Mouse (Mus musculus) forebrain, embryonic 11.5 days (tissue): ENCODE measurements around the gene Lrp11. TPM values are rescaled to one million over a fixed set of nuclear protein-coding genes. Genes with fewer than 3 reads are reported as not detected.

Source experiments
- ATAC-seq: fragments of 200-750 bp; cut with Nextera tagmentation; replicated peaks from 2 replicates; pipeline ENCODE4 v1.8.0; 2017; ENCODE audit warnings: moderate TSS enrichment; ENCODE audit not compliant: low FRiP score
- DNase-seq: peaks from one replicate; pipeline ENCODE4 v3.0.0-alpha.2; 2017; ENCODE audit warnings: low spot score
- H3K27ac ChIP-seq: fragments of 300-500 bp; sonication (generic); 2 replicates; pipeline ENCODE4 v1.5.1; 2014; ENCODE audit warnings: low read depth, low read length
- H3K27me3 ChIP-seq: fragments of 300-500 bp; sonication (generic); 2 replicates; pipeline ENCODE4 v1.6.1; 2014; ENCODE audit warnings: mild to moderate bottlenecking, low read length, mixed read lengths; ENCODE audit not compliant: control insufficient read depth, insufficient read depth
- H3K36me3 ChIP-seq: fragments of 300-500 bp; sonication (generic); 2 replicates; pipeline ENCODE4 v1.6.1; 2014; ENCODE audit warnings: mild to moderate bottlenecking, low read length, moderate library complexity, mixed read lengths; ENCODE audit not compliant: control insufficient read depth, insufficient read depth
- H3K4me1 ChIP-seq: fragments of 300-500 bp; sonication (generic); replicated peaks from 2 replicates; pipeline ENCODE4 v1.6.1; 2014; ENCODE audit warnings: low read length, mixed read lengths; ENCODE audit not compliant: control insufficient read depth, insufficient read depth
- H3K4me2 ChIP-seq: fragments of 300-500 bp; sonication (generic); 2 replicates; pipeline ENCODE4 v1.6.1; 2014; ENCODE audit warnings: low read depth, mild to moderate bottlenecking, low read length, moderate library complexity, mixed read lengths; ENCODE audit not compliant: severe bottlenecking
- H3K4me3 ChIP-seq: fragments of 300-500 bp; sonication (generic); 2 replicates; pipeline ENCODE4 v1.5.1; 2014; ENCODE audit warnings: low read depth, low read length
- H3K9ac ChIP-seq: fragments of 300-500 bp; sonication (generic); 2 replicates; pipeline ENCODE4 v1.6.1; 2014; ENCODE audit warnings: low read length
- H3K9me3 ChIP-seq: fragments of 300-500 bp; sonication (generic); 2 replicates; pipeline ENCODE4 v1.6.1; 2016; ENCODE audit warnings: low read length, mixed read lengths; ENCODE audit not compliant: control insufficient read depth
- WGBS: fragments of 180-500 bp; shearing (Covaris S2); extraction: QIAGEN DNeasy Blood & Tissue Kit; methylation state at CpG from one replicate; pipeline ENCODE4 v1.1.7; 2014; 5-methylcytosine and 5-hydroxymethylcytosine counted together
- polyA plus RNA-seq: library from polyadenylated mRNA; unstranded; fragments of >200 nt; fragmentation: Nextera tagmentation; extraction: Ambion mirVana; gene quantifications from 2 replicates; pipeline ENCODE4 v1.2.1, GENCODE M21; 2014

Lrp11 gene
- polyA plus RNA-seq, 1 experiment from 2014 or later: 14.7 TPM

DNA sequence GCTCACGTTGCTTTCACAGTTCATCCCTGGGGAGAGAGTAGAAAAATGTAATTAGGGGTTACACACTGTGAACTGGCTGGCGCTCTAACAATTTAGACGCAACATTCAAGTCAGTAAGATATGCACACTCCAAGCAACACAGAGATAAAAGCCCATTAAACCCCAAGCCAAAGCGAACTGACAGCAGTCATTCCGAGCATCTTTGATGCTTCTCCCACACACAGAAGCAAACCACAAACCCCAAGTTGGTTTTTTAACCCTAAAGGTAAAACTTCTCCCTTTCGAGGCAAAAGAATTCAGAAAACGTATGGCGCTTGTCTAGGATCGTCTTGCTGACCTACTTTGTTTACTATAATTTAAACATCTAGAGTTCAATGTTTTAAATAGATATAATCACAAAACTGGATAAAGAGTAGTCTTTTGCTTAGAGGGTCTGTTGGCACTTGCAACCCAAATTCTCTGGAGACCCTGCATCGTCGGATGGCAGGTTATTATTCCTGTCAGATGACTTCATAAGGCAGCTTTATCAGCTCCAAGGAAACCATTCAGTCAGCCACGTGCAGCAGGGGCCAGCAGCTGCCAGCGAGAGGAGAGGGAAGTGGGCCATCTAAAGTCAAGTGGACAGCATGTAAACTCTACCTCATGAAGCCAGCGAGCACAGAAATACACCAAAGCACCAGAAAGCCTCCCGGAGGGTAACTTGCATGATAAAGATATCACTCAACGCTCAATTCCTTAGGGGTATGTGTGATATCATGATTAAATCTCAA, 41.5 kb downstream of the Lrp11 start:
- H3K4me1 ChIP-seq: no peaks in the 10 kb centered on the region
- WGBS: 88% methylated on average over 16 of the region's 16 CpGs
- no peak overlapping the region for H3K4me2 ChIP-seq
- H3K9me3 ChIP-seq: no peaks in the 10 kb centered on the region
- H3K4me3 ChIP-seq: no peak overlapping the region
- no peak for ATAC-seq
- no peaks in the 10 kb centered on the region; the same call in 1 of the 2 replicates for H3K36me3 ChIP-seq
- no peak for DNase-seq
- no peak overlapping the region for H3K27ac ChIP-seq
- no peak overlapping the region for H3K9ac ChIP-seq
- H3K27me3 ChIP-seq: no peaks in the 10 kb centered on the region

DNA sequence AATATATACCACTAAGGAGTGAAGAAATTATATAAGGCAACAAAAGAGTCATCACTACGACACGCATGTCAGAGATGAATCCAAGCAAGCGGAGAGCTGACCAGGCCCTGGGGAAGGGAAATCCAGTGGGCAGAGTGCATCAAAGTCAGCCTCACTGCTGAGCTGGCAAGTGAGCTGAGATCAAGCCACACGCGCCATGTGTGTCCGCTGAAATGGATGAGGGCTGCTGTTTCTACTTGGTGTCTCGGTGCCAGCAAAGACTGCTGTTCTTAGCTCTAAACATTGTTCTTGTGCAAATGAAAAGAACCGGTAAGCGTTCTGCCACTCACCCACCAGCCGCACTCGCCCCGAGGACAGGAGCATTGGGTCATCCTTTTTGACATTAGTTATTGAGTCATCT, 50.8 kb downstream of the Lrp11 start:
- no peak overlapping the region for H3K4me2 ChIP-seq
- H3K36me3 ChIP-seq: peaks cover 4% of the 10 kb centered on the region; the same call in 1 of the 2 replicates
- no peak for ATAC-seq
- H3K27ac ChIP-seq: no peak overlapping the region
- 96% methylated on average over 12 of the region's 12 CpGs for WGBS
- DNase-seq: no peak
- no peak overlapping the region for H3K4me3 ChIP-seq
- no peaks in the 10 kb centered on the region for H3K27me3 ChIP-seq
- no peak overlapping the region for H3K9ac ChIP-seq
- no peaks in the 10 kb centered on the region for H3K4me1 ChIP-seq
- no peaks in the 10 kb centered on the region for H3K9me3 ChIP-seq

DNA sequence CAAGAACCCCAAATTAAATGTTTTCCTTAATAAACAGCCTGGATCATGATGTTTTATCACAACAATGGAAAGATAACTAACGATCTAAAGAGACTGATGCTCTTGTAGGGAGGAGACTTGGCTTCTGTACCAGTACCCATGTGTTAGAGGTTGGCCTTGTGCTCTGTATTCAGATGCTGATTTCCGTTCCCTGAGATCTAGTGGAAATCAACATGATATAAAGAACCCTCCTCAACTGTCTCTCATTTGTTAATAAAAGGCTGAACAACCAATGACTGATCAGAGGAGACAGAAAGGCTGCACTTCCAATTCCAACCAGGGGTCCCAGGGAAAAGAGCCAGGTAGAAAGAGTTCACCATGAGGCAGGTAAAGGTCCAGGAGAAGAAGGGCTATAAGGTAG, 56.3 kb downstream of the Lrp11 start:
- H3K9ac ChIP-seq: no peak overlapping the region
- H3K27me3 ChIP-seq: no peaks in the 10 kb centered on the region
- DNase-seq (no peak), ATAC-seq (no peak)
- no peak overlapping the region for H3K4me3 ChIP-seq
- H3K27ac ChIP-seq: no peak overlapping the region
- H3K36me3 ChIP-seq: no peaks in the 10 kb centered on the region; the same call in 1 of the 2 replicates
- 93% methylated on average over 2 of the region's 2 CpGs for WGBS
- no peaks in the 10 kb centered on the region for H3K9me3 ChIP-seq
- H3K4me1 ChIP-seq: no peaks in the 10 kb centered on the region
- no peak overlapping the region for H3K4me2 ChIP-seq

DNA sequence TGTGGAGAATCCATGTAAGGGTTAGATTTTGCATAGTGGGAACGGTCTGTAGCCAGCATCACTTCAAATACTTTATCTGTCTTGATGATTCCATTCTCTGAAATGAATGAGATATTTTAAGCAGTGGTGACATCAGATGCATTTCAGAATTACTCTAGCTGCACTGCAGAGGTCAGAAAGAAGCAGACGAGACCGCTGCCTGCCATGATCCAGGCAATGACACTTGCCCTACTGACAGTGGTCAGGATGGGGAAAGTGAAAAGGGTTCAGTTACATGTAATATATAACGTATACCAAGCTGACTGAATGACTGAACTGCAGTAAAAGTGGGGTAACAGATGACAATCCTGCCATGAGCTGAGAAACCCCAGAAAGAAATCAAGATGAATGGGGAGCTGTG, 59.5 kb downstream of the Lrp11 start:
- H3K27me3 ChIP-seq: no peaks in the 10 kb centered on the region
- H3K4me2 ChIP-seq: no peak overlapping the region
- ATAC-seq (no peak), DNase-seq (no peak)
- no peaks in the 10 kb centered on the region for H3K4me1 ChIP-seq
- no peak overlapping the region for H3K27ac ChIP-seq
- 91% methylated on average over 4 of the region's 4 CpGs for WGBS
- no peak overlapping the region for H3K9ac ChIP-seq
- H3K4me3 ChIP-seq: no peak overlapping the region
- no peaks in the 10 kb centered on the region; the same call in 1 of the 2 replicates for H3K36me3 ChIP-seq
- H3K9me3 ChIP-seq: no peaks in the 10 kb centered on the region

DNA sequence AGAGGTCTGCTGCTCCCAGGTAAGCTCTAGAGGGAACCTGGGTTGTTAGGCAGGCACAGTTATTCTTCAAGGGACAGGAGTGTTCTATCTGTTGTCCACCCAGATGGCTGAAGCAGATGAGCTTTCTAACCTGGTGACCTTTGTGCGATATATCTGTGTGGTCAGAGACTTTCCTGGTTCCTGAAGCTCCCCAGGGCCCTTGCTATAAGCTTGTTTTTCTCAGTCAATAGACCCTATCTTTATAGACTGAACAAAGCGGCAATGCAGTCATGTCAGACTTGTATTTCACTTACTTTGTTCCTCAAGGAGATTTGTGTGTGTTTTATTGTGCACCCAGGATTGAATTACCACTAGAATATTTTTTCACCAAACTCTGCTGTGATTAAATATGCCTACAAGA, 61.5 kb downstream of the Lrp11 start:
- 92% methylated on average over 2 of the region's 2 CpGs for WGBS
- Histone ChIP-seq H3K27me3 (no peaks in the 10 kb centered on the region), H3K36me3 (no peaks in the 10 kb centered on the region; the same call in 1 of the 2 replicates), H3K4me3 (no peak overlapping the region), H3K27ac (no peak overlapping the region), H3K4me1 (no peaks in the 10 kb centered on the region), H3K9me3 (no peaks in the 10 kb centered on the region), H3K4me2 (no peak overlapping the region), H3K9ac (no peak overlapping the region)
- no peak for ATAC-seq
- no peak for DNase-seq

DNA sequence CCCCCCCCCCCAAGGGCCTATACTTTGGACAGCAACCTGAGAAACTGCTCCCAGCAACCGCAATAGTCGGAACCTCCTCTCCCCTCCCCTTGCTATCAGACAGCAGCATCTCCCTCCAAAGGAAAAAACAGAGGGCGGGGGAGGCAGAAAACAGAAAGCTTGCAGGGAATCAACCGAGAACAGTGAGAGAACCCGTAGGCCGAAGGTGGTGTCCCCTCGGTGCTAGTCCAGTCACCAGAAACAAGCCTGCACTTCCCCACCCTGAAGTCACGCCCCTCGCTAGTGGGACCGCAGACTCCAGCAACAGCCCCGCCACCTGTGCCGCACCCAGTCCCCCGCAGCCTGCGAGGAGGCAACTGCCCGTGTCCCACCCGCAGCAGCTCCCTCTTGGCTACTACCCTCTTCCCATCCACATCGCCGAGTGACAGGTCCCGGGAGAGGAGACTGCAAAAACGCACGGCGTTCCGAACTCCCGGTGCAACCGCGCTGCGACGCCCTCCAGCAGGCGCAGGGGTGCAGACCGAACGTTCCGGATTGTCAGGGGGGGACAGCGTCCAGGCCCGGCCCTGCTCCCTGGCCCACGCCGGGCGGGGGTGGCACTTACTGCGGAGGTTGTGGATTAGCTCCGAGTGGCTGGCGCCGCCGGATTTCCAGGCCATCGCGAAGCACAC, 73.0 kb downstream of the Lrp11 start:
- Histone ChIP-seq H3K4me3 (peak overlapping the region; percentile 87), H3K9ac (peak overlapping the region; percentile 91), H3K27ac (peak overlapping the region; percentile 87), H3K4me1 (no peaks in the 10 kb centered on the region), H3K36me3 (no peaks in the 10 kb centered on the region), H3K4me2 (peak overlapping the region; percentile 57), H3K9me3 (no peaks in the 10 kb centered on the region), H3K27me3 (no peaks in the 10 kb centered on the region)
- ATAC-seq (peak; percentile 80), DNase-seq (no peak)
- under 1% methylated on average over 44 of the region's 44 CpGs for WGBS

DNA sequence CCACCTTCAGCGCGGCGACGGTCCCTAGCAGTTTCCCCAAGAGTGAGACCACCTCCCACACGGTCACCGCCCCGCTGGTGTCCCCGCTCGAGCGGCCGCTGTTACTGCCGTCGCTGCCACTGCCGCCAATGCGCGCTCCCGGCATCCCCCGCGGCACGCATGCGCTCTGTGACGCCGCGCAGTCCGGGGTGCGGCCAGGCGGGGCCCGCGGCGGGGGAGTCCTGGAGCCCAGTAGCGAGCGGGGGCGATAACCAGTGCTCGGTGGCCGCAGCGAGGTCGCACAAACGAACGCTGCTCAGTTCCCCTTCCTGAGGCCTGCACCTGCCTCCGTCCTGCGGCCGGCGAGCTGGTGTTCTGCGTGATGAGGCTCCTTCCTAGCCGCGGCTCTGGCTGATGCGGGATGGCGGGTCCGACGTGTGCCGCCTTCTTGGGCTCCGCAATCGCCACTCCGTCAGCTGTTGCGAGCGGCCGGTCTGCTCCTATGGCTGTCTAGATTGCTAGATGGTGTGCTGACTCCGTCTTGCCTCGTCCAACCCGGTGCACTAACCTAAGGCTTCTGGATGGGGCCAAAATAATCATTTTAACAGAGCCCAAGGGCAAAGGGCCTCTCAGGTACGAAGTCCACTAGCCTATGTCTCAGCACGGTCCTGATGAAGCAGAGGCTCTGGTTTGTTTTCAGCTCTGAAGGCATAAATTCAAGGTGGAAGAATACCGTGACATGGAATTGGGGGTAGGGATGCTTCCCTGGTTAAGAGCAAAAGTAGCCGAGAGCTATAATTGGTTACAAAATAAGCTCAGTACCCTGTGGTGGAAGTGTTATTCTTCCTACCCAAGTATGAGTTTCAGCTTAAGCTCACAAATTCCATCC, 73.8 kb downstream of the Lrp11 start:
- Histone ChIP-seq H3K36me3 (no peaks in the 10 kb centered on the region), H3K27me3 (no peaks in the 10 kb centered on the region), H3K27ac (peak overlapping the region; percentile 87), H3K4me1 (peaks cover 5% of the 10 kb centered on the region), H3K9ac (peak overlapping the region; percentile 91), H3K4me3 (peak overlapping the region; percentile 87), H3K4me2 (peak overlapping the region; percentile 57), H3K9me3 (no peaks in the 10 kb centered on the region)
- under 1% methylated on average over 60 of the region's 64 CpGs for WGBS
- peak; percentile 94 for DNase-seq
- peak; percentile 91 for ATAC-seq

DNA sequence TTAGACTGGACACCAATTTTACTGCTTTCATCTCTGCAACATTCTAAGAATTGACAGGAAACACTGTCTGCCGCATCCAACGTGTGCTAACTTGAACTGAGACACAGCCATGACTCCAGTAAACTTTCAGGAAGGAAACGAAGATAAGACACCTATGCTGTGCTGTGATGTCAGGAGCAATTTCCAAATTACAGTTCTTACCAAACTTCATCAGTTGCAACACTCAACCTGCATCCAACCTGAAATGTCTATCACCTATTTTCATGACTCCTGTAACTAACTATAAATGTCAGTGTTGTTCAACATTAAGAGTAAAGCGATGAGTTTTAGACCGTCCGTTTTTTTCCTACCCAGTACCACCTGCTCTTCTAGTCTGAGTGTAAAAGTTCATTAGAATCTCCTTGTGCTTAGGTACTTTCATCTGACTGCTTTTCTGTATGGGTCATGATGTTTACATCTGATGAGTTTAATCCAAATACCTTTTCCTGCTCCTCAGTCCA, 74.5 kb downstream of the Lrp11 start:
- DNase-seq (no peak), ATAC-seq (no peak)
- H3K9ac ChIP-seq: peak overlapping the region; percentile 91
- no peaks in the 10 kb centered on the region for H3K36me3 ChIP-seq
- H3K4me1 ChIP-seq: peaks cover 6% of the 10 kb centered on the region
- no peak overlapping the region for H3K27ac ChIP-seq
- peak overlapping the region; percentile 57 for H3K4me2 ChIP-seq
- 75% methylated on average over 6 of the region's 6 CpGs for WGBS
- H3K4me3 ChIP-seq: peak overlapping the region; percentile 87
- H3K9me3 ChIP-seq: no peaks in the 10 kb centered on the region
- H3K27me3 ChIP-seq: no peaks in the 10 kb centered on the region
